ENCODE assay signal across 21 mouse cellular contexts in genomic region chr15:8455486-8455885, GRCm38 (mm10).
"Had no signal": no experiment of that assay in that cellular context is flagged by ENCODE, and none has a peak within 500 bp of the region (broad histone marks: within the 10 kb centered on the region; RNA-seq: fewer than 3 reads in every experiment).

No protein-coding gene starts in this region.

- H3K9me3 ChIP-seq: heart, embryonic 10.5 days; heart, embryonic 12.5 days; hindbrain, embryonic 10.5 days; hindbrain, embryonic 12.5 days; intestine, embryonic 15.5 days; limb, embryonic 13.5 days; limb, embryonic 15.5 days; liver, embryonic 12.5 days had no signal

- H3K27ac ChIP-seq: heart, embryonic 10.5 days; hindbrain, embryonic 10.5 days; hindbrain, embryonic 12.5 days; hindbrain, embryonic 14.5 days; intestine, embryonic 15.5 days; kidney, postnatal 0 days; limb, embryonic 13.5 days; limb, embryonic 15.5 days; liver, embryonic 12.5 days had no signal

- ATAC-seq: hindbrain, embryonic 16.5 days; inflammation-experienced regulatory T-cells, adult 6 months; intestine, embryonic 15.5 days; intestine, postnatal 0 days; liver, embryonic 12.5 days had no signal

- H3K4me2 ChIP-seq: heart, embryonic 12.5 days; hindbrain, embryonic 12.5 days; hindbrain, embryonic 14.5 days; intestine, embryonic 15.5 days; limb, embryonic 13.5 days; limb, embryonic 15.5 days; liver, embryonic 12.5 days had no signal

- H3K36me3 ChIP-seq: heart, embryonic 10.5 days; heart, embryonic 12.5 days; hindbrain, embryonic 10.5 days; hindbrain, embryonic 12.5 days; intestine, embryonic 15.5 days; limb, embryonic 13.5 days; limb, embryonic 15.5 days; liver, embryonic 12.5 days had no signal

- H3K9ac ChIP-seq: heart, embryonic 12.5 days; hindbrain, embryonic 12.5 days; hindbrain, embryonic 14.5 days; intestine, embryonic 15.5 days; limb, embryonic 13.5 days; limb, embryonic 15.5 days; liver, embryonic 12.5 days had no signal

- H3K27me3 ChIP-seq: heart, embryonic 12.5 days; hindbrain, embryonic 12.5 days; intestine, embryonic 15.5 days; limb, embryonic 13.5 days; limb, embryonic 15.5 days; liver, embryonic 12.5 days had no signal

- DNase-seq: gastrocnemius, postnatal 14 days; gastrocnemius, postnatal 36 days; heart, postnatal 10 days; heart, postnatal 4 days; kidney, adult 18-20 months; layer of hippocampus, adult 9-11 months; layer of hippocampus, postnatal 36 days; left cerebral cortex, postnatal 4 days had no signal

- H3K4me1 ChIP-seq: heart, embryonic 10.5 days; heart, embryonic 12.5 days; hindbrain, embryonic 10.5 days; hindbrain, embryonic 12.5 days; intestine, embryonic 15.5 days; limb, embryonic 13.5 days; limb, embryonic 15.5 days had no signal

- H3K4me3 ChIP-seq: heart, embryonic 10.5 days; heart, embryonic 12.5 days; hindbrain, embryonic 10.5 days; hindbrain, embryonic 12.5 days; intestine, embryonic 15.5 days; limb, embryonic 13.5 days; limb, embryonic 15.5 days; liver, embryonic 12.5 days had no signal
